ENCODE assay signal across 11 mouse cellular contexts in genomic region chr11:102409795-102410330, GRCm38 (mm10). TPM values are rescaled to one million over a fixed set of nuclear protein-coding genes. Genes with fewer than 3 reads are reported as not detected.
DNase-seq lines count a peak whose midpoint lies in the region; ATAC-seq and TF ChIP-seq lines count a peak whose summit lies in the region.
"Had no signal": no experiment of that assay in that cellular context is flagged by ENCODE, and none has a peak within 500 bp of the region (broad histone marks: within the 10 kb centered on the region; RNA-seq: fewer than 3 reads in every experiment).

No protein-coding gene starts in this region.

- H3K9me3 ChIP-seq in hindbrain, embryonic 12.5 days (replicated peaks): no peaks in the 10 kb centered on the region
- no peaks in the 10 kb centered on the region for H3K9me3 ChIP-seq in hindbrain, embryonic 13.5 days
- H3K9me3 ChIP-seq in ES-E14 (ENCODE audit: control insufficient read depth, insufficient read depth, low read depth, low read length): no peaks in the 10 kb centered on the region
- H3K9me3 ChIP-seq in liver, embryonic 12.5 days (replicated peaks): no peaks in the 10 kb centered on the region
- H3K9me3 ChIP-seq: limb, embryonic 15.5 days had no signal

- no peak overlapping the region for H3K4me3 ChIP-seq in hindbrain, embryonic 12.5 days
- no peak overlapping the region for H3K4me3 ChIP-seq in hindbrain, embryonic 13.5 days
- no peak overlapping the region for H3K4me3 ChIP-seq in ES-E14 (ENCODE audit: insufficient read depth in 1 of 2, low read depth in 1 of 2, low read length in 2 of 2, poor library complexity in 1 of 2, severe bottlenecking in 1 of 2)
- peak overlapping the region; percentile 91; the same call in 1 of the 2 replicates for H3K4me3 ChIP-seq in liver, embryonic 12.5 days

- WGBS in hindbrain, embryonic 12.5 days: 82% methylated on average over 3 of the region's 3 CpGs
- 95% methylated on average over 3 of the region's 3 CpGs for WGBS in hindbrain, embryonic 13.5 days
- 66% methylated on average over 3 of the region's 3 CpGs for WGBS in liver, embryonic 12.5 days (ENCODE audit: insufficient replicate concordance)

- peak; percentile 6 for DNase-seq in adrenal gland, postnatal 14 days
- DNase-seq in adrenal gland, adult 2 months: no peak
- no peak for DNase-seq in ES-E14 (ENCODE audit: low read depth, low spot score)
- DNase-seq in spleen, postnatal 36 days (ENCODE audit: low spot score in 2 of 2): no peak
- no peak for DNase-seq in lung, postnatal 25 days (ENCODE audit: low spot score)
- DNase-seq: gastrocnemius, postnatal 10 days; midbrain, embryonic 14.5 days had no signal

- 0 out of 2 replicates have a peak, but pooled peaks cover 5% of the 10 kb centered on the region for H3K27me3 ChIP-seq in hindbrain, embryonic 12.5 days
- no peaks in the 10 kb centered on the region for H3K27me3 ChIP-seq in hindbrain, embryonic 13.5 days
- H3K27me3 ChIP-seq in liver, embryonic 12.5 days (replicated peaks): peaks cover 19% of the 10 kb centered on the region
- H3K27me3 ChIP-seq: limb, embryonic 15.5 days had no signal

- no peaks in the 10 kb centered on the region for H3K36me3 ChIP-seq in hindbrain, embryonic 12.5 days
- H3K36me3 ChIP-seq in hindbrain, embryonic 13.5 days: peaks cover 1% of the 10 kb centered on the region
- peaks cover 11% of the 10 kb centered on the region for H3K36me3 ChIP-seq in ES-E14 (ENCODE audit: control insufficient read depth, insufficient read depth, low read length, poor library complexity, severe bottlenecking)
- H3K36me3 ChIP-seq in liver, embryonic 12.5 days: peaks cover 13% of the 10 kb centered on the region

- no peak overlapping the region for H3K27ac ChIP-seq in hindbrain, embryonic 12.5 days
- no peak overlapping the region for H3K27ac ChIP-seq in hindbrain, embryonic 13.5 days
- no peak overlapping the region for H3K27ac ChIP-seq in ES-E14 (ENCODE audit: insufficient read depth, low read depth, low read length, poor library complexity, severe bottlenecking)
- H3K27ac ChIP-seq in liver, embryonic 12.5 days: peak overlapping the region; percentile 96
- H3K27ac ChIP-seq: limb, embryonic 15.5 days had no signal

- no peak overlapping the region for H3K4me2 ChIP-seq in hindbrain, embryonic 12.5 days (replicated peaks)
- no peak overlapping the region for H3K4me2 ChIP-seq in hindbrain, embryonic 13.5 days
- H3K4me2 ChIP-seq in liver, embryonic 12.5 days: peak overlapping the region; percentile 83
- H3K4me2 ChIP-seq: limb, embryonic 15.5 days had no signal

- H3K9ac ChIP-seq in hindbrain, embryonic 12.5 days: 0 out of 2 replicates have a peak overlapping the region, but pooled peaks have one; percentile 13
- no peak overlapping the region for H3K9ac ChIP-seq in hindbrain, embryonic 13.5 days
- H3K9ac ChIP-seq in ES-E14 (ENCODE audit: insufficient read depth, low read depth, low read length, poor library complexity, severe bottlenecking): peak overlapping the region; percentile 46; the same call in 1 of the 2 replicates
- H3K9ac ChIP-seq in liver, embryonic 12.5 days: peak overlapping the region; percentile 96
- H3K9ac ChIP-seq: limb, embryonic 15.5 days had no signal

- peaks cover 29% of the 10 kb centered on the region for H3K4me1 ChIP-seq in hindbrain, embryonic 12.5 days
- H3K4me1 ChIP-seq in hindbrain, embryonic 13.5 days (replicated peaks): peaks cover 28% of the 10 kb centered on the region
- peaks cover 0 to 10% of the 10 kb centered on the region in 2 experiments; a peak in 2 of 4 replicates for H3K4me1 ChIP-seq in ES-E14 (ENCODE audit: control insufficient read depth in 2 of 2, insufficient read depth in 2 of 2, low read length in 2 of 2, poor library complexity in 1 of 2)
- peaks cover 58% of the 10 kb centered on the region for H3K4me1 ChIP-seq in liver, embryonic 12.5 days

- in situ Hi-C loops in ES-E14 (cut with MboI; ENCODE audit: low sequenced_read_pairs in 2 of 2, unreplicated experiment in 2 of 2): loop anchor here (5.0 kb wide), 2 partner anchors 108 to 118 kb away; no protein-coding TSS in a partner anchor

- no peak for ATAC-seq in hindbrain, embryonic 12.5 days (ENCODE audit: low FRiP score)
- no peak for ATAC-seq in hindbrain, embryonic 13.5 days (ENCODE audit: low FRiP score)
- no peak for ATAC-seq in liver, embryonic 12.5 days

TF ChIP-seq in ES-E14, 5 proteins besides CTCF, POLR2A, EP300 and RAD21:
- no peak for TF ChIP-seq CHD2 (IDR thresholded peaks at IDR 0.05; ENCODE audit: low read depth, low read length)
- TF ChIP-seq HCFC1 (IDR thresholded peaks at IDR 0.05; ENCODE audit: borderline replicate concordance, insufficient read depth, low read length): no peak
- TF ChIP-seq ZC3H11A (IDR thresholded peaks at IDR 0.05; ENCODE audit: borderline replicate concordance, low read depth, low read length): no peak
- TF ChIP-seq MAFK (IDR thresholded peaks at IDR 0.05; ENCODE audit: insufficient read depth, low read depth, low read length): no peak
- no peak for TF ChIP-seq ZNF384 (IDR thresholded peaks at IDR 0.05; ENCODE audit: low read depth, low read length)

RNA-seq across cellular contexts. Expression of gene Slc25a39, which starts 2.1 kb away (rescaled TPM):
- 373 and 415 TPM in 2 replicates for total RNA-seq in adrenal gland, postnatal 14 days (2021)
- 100 to 1,000 TPM; 504 to 683 TPM for total RNA-seq in adrenal gland, adult 2 months (2021)
- polyA plus RNA-seq in adrenal gland, adult 2 months (2012; rRNA removed): 1,025 and 1,107 TPM in 2 replicates
- polyA plus RNA-seq in hindbrain, embryonic 12.5 days (2016; fragmentation: Nextera tagmentation; extraction: Ambion mirVana): 148 and 157 TPM in 2 replicates
- polyA plus RNA-seq in hindbrain, embryonic 13.5 days (2015; fragmentation: Nextera tagmentation; extraction: Ambion mirVana): 139 and 147 TPM in 2 replicates
- total RNA-seq in ES-E14 (2012; rRNA removed): 152 and 175 TPM in 2 replicates
- polyA plus RNA-seq in liver, embryonic 12.5 days (2016; fragmentation: Nextera tagmentation; extraction: Ambion mirVana): 365 and 367 TPM in 2 replicates

RNA-seq across cellular contexts. Expression of gene Rundc3a, which starts 16.7 kb away (rescaled TPM):
- total RNA-seq in adrenal gland, postnatal 14 days (2021): 31.3 and 31.6 TPM in 2 replicates
- 10 to 100 TPM; 36.8 to 51.7 TPM for total RNA-seq in adrenal gland, adult 2 months (2021)
- 46.3 and 77.5 TPM in 2 replicates for polyA plus RNA-seq in adrenal gland, adult 2 months (2012; rRNA removed)
- 125 and 140 TPM in 2 replicates for polyA plus RNA-seq in hindbrain, embryonic 12.5 days (2016; fragmentation: Nextera tagmentation; extraction: Ambion mirVana)
- polyA plus RNA-seq in hindbrain, embryonic 13.5 days (2015; fragmentation: Nextera tagmentation; extraction: Ambion mirVana): 135 and 144 TPM in 2 replicates
- 6.7 and 15.9 TPM in 2 replicates for total RNA-seq in ES-E14 (2012; rRNA removed)
- 1.9 and 2.1 TPM in 2 replicates for polyA plus RNA-seq in liver, embryonic 12.5 days (2016; fragmentation: Nextera tagmentation; extraction: Ambion mirVana)

RNA-seq across cellular contexts. Expression of gene Grn, which starts 20.3 kb away (rescaled TPM):
- total RNA-seq in adrenal gland, postnatal 14 days (2021): 180 and 194 TPM in 2 replicates
- total RNA-seq in adrenal gland, adult 2 months (2021): 100 to 1,000 TPM; 165 to 211 TPM
- polyA plus RNA-seq in adrenal gland, adult 2 months (2012; rRNA removed): 251 and 310 TPM in 2 replicates
- 96.9 and 101 TPM in 2 replicates for polyA plus RNA-seq in hindbrain, embryonic 12.5 days (2016; fragmentation: Nextera tagmentation; extraction: Ambion mirVana)
- polyA plus RNA-seq in hindbrain, embryonic 13.5 days (2015; fragmentation: Nextera tagmentation; extraction: Ambion mirVana): 76.5 and 77.3 TPM in 2 replicates
- 81.5 and 154 TPM in 2 replicates for total RNA-seq in ES-E14 (2012; rRNA removed)
- polyA plus RNA-seq in liver, embryonic 12.5 days (2016; fragmentation: Nextera tagmentation; extraction: Ambion mirVana): 55.8 and 58.1 TPM in 2 replicates

RNA-seq across cellular contexts. Expression of gene Fam171a2, which starts 37.6 kb away (rescaled TPM):
- 8.2 and 9.6 TPM in 2 replicates for total RNA-seq in adrenal gland, postnatal 14 days (2021)
- total RNA-seq in adrenal gland, adult 2 months (2021): 1 to 10 TPM; 2.8 to 8.3 TPM
- 18.1 and 22.9 TPM in 2 replicates for polyA plus RNA-seq in adrenal gland, adult 2 months (2012; rRNA removed)
- 21.5 and 22.8 TPM in 2 replicates for polyA plus RNA-seq in hindbrain, embryonic 12.5 days (2016; fragmentation: Nextera tagmentation; extraction: Ambion mirVana)
- 15.9 and 17.1 TPM in 2 replicates for polyA plus RNA-seq in hindbrain, embryonic 13.5 days (2015; fragmentation: Nextera tagmentation; extraction: Ambion mirVana)
- 6.7 and 13.1 TPM in 2 replicates for total RNA-seq in ES-E14 (2012; rRNA removed)
- polyA plus RNA-seq in liver, embryonic 12.5 days (2016; fragmentation: Nextera tagmentation; extraction: Ambion mirVana): 1.3 and 1.9 TPM in 2 replicates

RNA-seq across cellular contexts. Expression of gene Slc4a1, which starts 43.9 kb away (rescaled TPM):
- total RNA-seq in adrenal gland, postnatal 14 days (2021): 17.5 and 72.4 TPM in 2 replicates
- total RNA-seq in adrenal gland, adult 2 months (2021): under 1 TPM; 0.35 to 0.49 TPM
- polyA plus RNA-seq in adrenal gland, adult 2 months (2012; rRNA removed): 0.02 TPM in 1 of 2 replicates, not detected in the other
- polyA plus RNA-seq in hindbrain, embryonic 12.5 days (2016; fragmentation: Nextera tagmentation; extraction: Ambion mirVana): 30.8 and 33.5 TPM in 2 replicates
- polyA plus RNA-seq in hindbrain, embryonic 13.5 days (2015; fragmentation: Nextera tagmentation; extraction: Ambion mirVana): 4.4 and 5.0 TPM in 2 replicates
- total RNA-seq in ES-E14 (2012; rRNA removed): 0.18 and 0.21 TPM in 2 replicates
- 913 and 972 TPM in 2 replicates for polyA plus RNA-seq in liver, embryonic 12.5 days (2016; fragmentation: Nextera tagmentation; extraction: Ambion mirVana)

Comparison
In these comparisons a context has a peak if more than half of its experiments do, and no peak if none do; other contexts are left out.
1. RNA of gene Rundc3a, which starts 16.7 kb away (polyA plus RNA-seq): 135 to 144 TPM in hindbrain, embryonic 13.5 days, 125 to 140 TPM in hindbrain, embryonic 12.5 days and 46.3 to 77.5 TPM in adrenal gland, adult 2 months; 1.9 to 2.1 TPM in liver, embryonic 12.5 days; every median in the first group is over 10 times any median in the second.